Mouse (Mus musculus): ENCODE results near the gene Bach2.

Bach2 gene

DNA sequence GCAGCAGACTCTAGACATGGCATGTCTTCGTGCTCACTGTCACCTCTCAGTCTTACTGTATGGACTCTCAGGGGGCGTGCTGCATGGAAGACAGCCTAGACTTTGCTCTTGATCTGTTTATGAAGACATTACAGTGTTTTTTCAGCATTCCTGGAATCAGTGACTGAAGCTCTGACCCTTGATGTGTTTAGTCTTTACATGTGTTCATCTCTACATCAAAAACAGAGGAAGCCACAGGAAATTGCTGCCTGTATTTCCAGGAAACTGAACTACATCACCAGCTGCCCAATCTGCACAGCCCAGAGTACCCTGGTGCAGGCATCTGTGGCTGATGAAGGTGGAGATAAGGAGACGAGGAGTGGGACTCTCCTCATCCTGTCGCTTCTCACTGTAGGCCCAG is 52.8 kb downstream of the Bach2 start:
- DNase-seq (ENCODE audit: low read depth, low spot score) = no peak

DNA sequence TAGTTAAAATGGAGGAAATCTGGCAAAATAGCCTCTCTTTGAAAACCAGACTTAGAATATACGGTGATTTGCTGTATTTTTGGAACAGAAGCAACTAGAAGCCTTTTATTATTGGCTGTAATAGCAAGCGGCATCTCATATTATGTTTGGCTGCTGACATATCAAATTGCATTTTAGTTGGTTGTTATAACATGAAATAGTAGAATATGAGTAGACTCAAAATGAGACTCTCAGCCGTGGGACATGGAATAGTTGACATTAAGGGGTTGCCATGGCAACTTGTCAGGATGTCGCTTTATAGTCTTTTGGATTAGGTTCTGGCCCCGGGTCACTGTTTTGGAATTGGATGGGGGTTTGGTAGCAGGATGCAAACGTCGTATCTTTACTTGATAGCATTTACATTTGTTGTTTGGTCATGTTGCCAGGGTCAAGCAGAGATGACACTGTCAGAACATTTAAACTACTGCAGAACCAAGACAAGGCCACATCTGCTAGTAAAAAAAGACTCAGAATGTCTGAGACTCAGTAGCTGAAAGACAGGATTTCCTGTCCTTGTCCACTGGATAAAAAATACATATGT is 55.2 kb downstream of the Bach2 start:
- no peak for DNase-seq (ENCODE audit: low read depth, low spot score)

DNA sequence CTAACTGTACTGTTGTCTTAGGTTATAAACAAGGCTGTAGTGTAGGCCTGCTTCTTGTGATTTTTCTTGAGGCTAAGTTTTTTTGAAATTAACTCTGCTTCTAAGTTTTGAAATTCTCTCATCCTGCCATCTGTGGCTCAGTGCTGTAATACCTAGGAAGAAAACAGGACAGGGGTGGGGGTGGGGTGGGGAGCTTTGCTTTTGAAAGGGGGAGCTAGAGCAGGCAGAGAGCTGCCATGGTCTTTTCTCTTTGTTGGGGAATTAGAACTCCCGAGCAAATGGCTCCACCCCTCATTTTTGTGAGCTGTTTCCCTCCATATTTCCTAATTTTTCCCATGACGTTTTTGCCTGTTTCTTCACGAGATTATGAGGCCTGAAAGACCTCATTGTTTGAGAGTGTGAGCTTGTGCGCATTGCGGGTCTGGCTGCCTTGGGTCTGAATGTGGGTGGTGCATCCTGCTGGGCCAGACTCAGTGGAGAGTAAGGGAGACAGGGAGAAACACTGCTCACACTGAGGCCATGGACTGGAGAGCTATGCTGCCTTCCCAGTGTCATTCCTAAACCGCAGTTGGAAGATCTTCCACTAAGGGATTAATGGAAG is 58.6 kb downstream of the Bach2 start:
- no peak for DNase-seq (ENCODE audit: low read depth, low spot score)

DNA sequence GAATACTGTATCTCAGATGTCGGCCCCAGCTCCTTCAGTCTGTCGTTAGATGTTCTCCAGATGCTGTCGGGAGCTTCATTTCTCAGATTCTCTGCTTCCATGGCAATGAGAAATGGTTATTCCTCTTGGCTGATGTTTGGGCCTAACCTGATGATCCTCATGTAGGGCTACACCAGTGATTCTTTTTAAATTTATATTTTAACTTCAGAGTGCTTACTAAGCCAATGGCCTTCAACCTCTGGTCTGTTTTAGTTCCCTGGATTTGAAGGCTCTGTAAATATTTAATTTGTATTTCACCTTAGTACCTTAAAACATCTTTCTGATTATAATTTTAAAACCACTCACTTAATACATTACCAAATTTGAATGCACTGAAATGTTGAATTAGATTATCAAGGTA is 60.6 kb downstream of the Bach2 start:
- DNase-seq (ENCODE audit: low read depth, low spot score) = no peak

DNA sequence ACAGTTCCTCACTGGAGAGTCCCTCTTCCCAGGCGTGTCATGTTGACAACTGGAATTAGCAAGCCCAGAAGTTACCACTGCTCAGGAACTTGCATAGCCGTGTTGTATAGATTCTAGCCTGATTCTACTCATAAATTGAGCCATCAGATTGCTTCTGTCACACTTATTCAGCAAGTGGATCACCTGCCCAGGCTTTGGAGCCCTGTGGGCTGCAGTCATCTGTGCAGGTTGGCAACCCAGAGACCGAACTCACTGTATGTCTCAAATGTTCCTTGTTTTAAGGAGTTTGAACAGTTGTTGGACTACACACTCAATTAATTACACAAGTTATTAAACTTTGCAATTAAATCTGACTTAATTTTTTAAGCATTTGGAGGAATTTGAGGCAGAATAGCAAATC is 61.4 kb downstream of the Bach2 start:
- DNase-seq (ENCODE audit: low read depth, low spot score) = no peak

DNA sequence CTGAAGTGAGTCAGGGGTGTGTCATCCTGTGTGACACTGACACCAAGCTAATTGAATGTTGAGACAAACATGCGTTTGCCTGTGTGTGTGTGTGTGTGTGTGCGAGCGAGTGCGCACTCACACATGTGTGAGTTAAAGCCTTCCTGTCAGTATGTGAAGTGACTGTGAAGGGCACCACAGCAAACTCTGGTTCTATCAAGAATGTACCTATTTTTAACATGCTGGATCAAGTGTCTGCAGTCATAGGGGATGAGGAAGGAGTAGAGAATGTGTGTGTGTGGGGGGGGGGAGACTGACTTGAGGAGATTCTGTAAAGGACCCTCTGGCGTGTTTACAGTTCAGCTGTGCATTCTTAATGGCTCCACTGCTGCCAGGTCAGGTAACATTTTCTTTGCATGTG is 64.1 kb downstream of the Bach2 start:
- DNase-seq (ENCODE audit: low read depth, low spot score) = no peak

DNA sequence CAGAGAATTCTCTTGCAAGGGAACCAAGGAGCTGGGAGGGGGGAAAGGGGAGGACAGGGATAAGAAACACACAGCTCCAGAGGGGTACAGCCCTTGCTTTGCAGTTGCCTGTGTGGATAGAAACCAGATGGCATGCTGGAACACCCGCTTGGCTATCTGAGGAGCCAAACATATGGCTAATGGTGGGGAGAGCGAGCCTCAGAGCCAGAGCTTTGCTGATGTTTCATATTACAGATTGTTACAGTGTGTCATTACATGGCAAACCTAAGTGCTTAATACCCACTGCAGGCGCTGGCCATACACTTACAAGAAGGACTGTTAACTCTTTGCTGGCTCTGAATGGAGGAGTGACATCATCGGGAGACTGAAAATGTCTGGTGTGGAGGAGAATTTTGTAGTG is 64.5 kb downstream of the Bach2 start:
- no peak for DNase-seq (ENCODE audit: low read depth, low spot score)

DNA sequence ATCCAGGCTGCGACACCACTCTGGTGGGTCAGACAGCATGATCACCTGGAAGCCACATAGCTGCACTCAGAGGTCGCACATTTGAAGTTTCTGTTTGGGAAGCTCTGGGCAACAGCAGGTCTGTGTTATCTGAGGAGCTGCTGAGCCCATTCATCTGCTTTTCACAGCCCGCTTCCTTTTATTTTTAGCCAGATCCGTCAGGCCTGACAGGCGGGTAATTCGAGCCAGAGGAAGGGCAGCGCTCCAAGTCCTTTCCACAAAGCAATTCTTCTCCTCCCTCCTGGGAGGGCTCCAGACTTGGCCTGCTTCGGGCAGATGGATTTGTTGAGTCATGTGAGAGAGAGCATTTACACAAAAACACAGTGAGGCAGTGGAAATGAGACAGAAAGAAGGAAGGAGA is 65.1 kb downstream of the Bach2 start:
- DNase-seq (ENCODE audit: low read depth, low spot score) = peak; percentile 89

DNA sequence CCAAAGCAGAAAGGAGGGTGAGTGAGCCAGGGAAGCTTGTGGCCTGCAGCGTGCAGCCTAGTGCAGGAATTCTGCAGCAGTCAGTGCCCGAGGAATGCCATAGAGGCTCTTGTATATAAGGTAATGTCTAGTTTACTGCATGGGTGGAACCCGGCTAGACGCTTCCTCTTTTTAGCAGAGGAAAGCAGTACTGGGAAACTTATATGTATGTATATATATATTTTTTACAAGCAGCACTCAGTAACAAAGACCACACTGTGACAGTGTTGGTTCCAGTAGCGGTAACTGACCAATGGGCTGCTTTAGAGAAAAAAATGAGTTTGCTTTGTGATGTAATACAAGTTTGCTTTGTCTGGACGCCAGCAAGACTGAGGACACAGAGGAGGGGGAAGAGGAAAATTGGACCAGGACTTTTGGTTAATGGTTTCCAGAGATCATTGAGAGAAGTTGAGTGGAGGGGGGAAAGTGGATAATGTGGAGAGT is 65.7 kb downstream of the Bach2 start:
- DNase-seq (ENCODE audit: low read depth, low spot score) = no peak

DNA sequence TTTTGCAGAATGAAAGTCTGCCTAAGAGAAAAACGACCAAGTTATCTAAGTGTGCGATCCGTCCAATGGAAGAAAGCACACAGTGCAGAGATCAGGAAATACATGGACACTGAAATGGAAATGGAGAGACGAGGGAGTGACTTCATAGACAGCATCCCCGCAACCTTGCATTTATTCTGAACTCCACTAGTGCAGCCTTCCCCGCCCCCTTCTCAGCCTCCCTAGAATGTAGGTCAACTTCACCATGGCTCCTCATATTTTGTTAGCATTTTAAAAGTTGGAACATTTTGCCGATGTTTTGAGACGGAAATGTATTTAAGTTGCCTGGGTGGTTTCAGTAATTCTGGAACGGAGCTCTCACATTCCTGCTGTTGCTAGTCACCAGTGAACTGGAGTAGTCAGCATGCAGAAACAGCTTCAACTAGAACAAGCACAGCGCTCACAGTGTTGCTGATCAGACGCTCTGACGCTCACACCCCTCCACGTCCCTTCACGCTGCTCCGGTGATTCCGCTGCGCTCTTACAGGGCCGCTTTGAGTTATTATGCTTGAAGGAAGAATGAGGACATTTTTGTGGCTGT is 66.5 kb downstream of the Bach2 start:
- no peak for DNase-seq (ENCODE audit: low read depth, low spot score)

DNA sequence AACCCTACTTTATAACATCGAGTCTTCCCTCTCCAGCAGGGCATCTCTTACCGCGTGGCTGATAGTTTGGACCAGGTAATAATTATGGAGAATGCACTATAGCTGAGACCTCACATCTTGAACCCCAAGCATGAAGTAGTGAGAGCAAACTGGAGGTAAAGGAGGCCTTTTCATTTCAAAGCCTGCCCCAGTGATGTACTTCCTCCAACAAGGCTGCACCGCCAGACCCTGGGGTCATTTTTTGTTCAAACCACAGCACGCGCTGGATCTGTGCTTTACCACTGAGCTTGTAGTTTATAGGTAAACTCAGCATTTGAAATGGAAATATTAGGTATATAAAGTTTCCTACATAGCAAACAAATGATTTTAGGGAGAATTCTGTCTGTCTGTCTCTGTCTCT is 67.1 kb downstream of the Bach2 start:
- DNase-seq (ENCODE audit: low read depth, low spot score) = no peak

DNA sequence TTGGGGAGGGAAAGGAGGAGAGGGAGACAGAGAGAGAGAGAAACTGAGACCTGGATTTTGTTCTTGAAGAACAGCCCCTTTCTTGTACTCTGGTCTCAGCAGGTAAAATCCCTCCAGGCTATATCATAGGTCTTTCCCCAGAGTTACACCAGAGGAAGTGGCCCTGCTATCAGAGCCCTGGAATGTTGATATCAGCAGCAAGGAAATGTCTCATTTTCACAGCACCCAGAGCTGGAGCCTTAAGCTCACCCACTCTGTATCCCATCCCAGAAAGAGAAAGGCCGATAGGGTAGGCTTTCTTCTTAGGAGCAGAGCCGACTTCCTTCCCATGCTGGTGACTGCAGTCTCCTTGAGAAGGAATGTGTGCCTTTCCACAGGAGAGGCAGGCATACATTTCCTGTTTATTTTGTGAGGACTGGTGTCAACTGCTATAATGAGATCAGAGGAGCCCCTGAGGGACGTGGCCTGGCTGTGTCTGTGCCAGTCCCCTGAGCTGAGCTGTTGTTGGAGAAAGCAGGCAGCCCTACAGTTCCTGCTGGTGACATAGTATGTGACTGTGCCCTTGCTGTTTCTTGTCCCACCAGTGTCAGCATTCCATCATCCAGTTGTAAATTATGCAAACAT is 67.7 kb downstream of the Bach2 start:
- DNase-seq (ENCODE audit: low read depth, low spot score) = no peak

DNA sequence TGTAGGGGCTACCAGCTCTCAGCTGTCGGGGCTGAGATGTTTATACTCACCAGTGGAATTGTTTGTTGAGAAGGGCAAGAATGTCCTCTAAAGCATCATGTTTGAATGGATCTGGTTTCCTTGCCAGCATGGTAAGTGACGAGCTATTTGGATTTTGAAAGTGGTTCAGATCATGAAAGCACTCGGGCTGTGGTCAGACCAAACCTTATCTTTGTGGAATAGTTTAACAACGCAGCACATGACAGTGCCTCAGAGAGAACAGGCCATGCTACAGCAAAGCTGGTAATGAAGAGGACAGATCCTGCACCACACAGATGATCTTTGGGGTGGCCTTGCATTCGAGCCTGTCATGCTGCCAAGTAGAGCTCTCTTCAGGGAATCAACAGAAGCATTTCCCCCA is 68.6 kb downstream of the Bach2 start:
- no peak for DNase-seq (ENCODE audit: low read depth, low spot score)

DNA sequence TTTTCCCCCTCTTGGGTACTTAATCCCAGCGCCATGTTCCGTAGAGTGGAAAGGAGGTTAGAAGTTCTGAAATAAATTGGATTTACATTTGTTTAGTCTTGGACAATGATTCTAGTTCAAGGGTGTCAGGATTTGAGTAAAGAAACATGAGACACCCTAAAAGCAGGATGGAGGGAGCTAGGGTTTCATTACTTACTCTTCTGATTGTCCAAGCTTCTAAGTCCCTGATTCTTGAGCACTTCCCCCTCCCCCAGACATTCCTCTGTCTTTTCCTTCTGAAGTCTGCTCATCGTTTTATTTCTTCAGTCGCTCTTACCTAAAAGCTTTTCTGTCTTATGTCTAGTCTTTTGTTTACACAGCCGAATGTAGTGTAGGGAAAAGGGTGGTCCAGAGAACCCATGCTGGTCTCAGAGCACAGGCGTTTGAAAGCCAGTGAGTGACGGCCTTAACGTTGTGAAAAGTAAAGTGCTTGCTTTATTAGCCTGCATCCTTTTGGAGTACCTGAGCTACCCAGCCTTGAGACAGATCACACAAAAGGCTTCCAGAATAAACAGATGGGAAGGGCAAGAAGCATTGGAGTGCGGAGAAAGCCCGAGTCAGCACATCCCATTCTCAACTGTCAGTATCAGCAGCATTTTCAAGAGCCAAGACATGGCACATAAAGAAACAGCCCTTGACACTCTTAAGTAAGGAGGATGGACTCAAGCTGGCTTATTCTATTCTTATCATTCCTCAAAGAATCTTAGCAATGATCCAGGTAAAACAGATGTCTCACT is 73.8 kb downstream of the Bach2 start:
- DNase-seq (ENCODE audit: low read depth, low spot score) = no peak

DNA sequence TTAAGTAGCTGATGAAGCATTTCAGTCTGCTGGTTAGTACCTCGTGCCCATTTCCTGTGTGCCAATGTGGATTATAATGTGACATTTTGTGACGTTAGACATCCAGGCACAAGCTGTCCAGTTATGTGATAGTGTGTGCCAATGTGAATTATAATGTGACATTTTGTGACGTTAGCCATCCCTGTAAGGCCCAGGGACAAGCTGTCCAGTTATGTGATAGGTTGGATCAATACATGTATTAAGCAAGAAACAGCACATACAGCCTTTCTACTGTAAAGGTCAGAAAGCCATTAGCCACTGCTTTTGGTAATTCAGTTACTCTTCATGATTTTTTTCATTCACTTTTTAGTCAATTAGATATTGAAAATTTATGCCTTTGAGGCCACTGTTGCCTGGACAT is 76.3 kb downstream of the Bach2 start:
- DNase-seq (ENCODE audit: low read depth, low spot score) = no peak

DNA sequence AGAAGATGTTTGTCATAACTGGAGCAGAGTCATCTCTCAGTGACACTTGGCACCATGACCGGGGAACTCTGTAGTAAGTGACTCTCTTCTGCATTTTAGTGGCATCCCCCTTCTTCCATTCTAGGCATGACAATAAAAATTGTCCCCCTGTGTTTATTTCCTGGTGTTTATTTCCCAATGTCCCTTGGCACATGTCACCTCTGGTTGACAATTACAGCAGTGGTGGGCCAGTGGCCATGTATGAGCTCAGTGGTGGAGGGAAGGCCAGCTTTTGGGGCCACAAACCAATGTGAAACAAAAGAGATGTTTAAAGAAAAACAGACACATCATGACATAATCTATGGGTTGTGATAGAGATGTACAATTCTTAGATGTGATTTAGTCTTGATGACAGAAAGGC is 80.0 kb downstream of the Bach2 start:
- DNase-seq (ENCODE audit: low read depth, low spot score) = no peak

DNA sequence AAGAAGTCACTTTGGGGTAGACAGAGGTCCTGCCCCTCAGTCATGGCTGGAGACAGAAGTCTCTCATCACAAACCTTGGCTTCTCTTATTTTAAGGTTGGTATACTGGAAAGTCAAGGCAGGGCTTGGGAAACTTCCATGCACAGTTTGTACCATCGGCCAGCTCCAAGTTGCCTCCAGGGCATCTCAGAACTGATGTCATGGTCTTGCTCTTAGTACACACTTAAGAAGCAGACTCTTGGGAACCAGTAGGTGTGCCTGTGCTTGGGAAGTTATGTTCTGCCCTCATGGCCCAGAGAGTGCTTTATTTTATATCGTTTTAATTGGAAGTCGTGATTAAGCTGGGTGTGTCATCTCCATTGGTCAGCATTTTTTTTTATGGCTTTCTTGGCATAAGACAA is 80.7 kb downstream of the Bach2 start:
- no peak for DNase-seq (ENCODE audit: low read depth, low spot score)

DNA sequence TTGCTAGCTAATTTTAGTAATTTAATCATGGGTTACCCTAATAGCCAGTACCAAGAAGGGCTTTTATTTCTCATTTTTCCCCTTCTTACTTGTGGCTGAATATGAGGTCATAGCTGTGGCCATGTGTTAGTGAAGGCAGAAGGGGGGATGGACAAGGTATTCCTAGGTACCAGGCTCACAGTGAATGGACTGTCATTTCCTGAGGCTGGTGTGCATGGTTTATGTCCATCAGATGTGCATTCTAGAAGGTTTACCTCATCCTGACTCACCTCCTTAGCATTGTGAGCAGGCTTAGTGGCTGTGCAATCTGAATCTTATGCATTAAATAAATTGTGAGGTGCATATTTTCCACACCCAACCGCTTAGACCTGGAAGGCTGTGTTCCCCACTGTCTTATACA is 81.4 kb downstream of the Bach2 start:
- no peak for DNase-seq (ENCODE audit: low read depth, low spot score)

DNA sequence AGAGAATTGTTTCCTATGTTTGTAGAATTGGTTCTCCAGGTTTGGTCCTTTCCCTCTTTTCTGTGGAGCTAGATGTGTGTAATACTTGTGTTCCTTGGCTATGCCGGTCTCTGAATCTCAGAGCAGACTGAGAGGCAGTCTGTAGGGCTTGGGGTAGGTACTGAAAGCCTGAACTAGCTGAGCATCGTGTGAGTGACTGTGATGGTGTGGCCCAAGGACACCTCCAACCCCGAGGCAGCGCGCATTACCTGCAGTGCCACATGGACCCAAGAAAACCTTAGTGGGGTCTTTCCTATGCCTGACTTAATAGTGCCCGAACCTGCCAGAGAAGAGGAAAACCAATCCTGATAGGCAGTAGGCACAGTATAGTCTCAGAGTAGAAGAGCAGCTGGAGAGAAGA is 85.5 kb downstream of the Bach2 start:
- no peak for DNase-seq (ENCODE audit: low read depth, low spot score)

DNA sequence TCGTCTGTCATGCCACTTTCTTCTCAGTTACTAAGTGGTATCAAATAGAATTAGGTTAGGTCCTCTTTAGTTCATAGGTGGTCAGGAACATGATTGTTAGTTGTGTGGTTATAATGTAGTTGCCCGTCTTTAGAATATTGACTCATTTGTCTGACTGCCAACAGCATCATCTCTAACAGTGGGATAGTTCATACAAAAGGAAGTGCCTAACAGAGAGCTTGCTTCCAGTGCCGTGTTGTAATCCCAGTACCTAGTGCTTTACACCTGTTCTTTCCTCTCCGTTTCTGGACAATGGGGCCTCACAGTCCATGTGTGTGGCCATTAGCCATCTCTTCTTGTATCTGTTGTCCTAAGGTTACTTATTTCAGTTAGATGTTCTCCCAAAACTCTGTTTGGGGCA is 86.4 kb downstream of the Bach2 start:
- DNase-seq (ENCODE audit: low read depth, low spot score) = no peak

DNA sequence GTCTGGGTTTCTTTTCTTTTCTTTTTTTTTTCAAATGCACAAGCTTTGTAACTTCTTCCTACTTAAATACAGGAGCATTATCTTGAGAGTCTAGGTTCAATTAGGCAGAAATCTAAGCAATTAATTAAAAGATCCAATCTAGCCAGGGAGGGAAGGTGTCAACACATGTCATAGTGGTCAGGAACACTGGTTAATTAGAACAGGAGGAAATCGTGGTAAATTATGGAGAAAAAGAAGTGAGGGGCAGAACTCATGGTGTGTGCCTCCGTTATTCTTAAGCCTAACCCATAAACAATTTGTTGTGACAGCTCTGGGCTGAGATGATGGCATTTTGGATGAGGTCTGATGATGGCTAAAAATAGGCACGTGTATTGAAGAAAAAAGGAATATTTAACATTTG is 87.0 kb downstream of the Bach2 start:
- no peak for DNase-seq (ENCODE audit: low read depth, low spot score)

DNA sequence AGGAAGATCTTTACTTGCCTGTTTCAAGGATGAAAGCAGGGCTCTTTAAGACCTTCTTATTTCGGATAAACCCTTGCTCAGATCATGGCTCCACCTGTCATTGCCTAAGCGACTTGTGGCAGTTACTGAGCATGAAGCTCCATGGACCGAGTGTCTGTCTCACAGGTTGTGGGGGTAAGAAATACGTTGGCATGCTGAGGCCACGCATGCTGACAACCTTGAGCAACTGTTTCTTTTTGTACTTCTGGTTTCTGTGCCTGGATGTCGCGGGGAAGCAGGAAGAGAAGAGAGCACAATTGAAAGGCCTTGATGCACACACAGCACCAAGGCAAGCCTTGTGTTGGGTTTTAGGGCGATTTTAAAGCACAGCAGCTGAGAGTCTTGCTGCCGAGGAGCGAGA is 87.7 kb downstream of the Bach2 start:
- no peak for DNase-seq (ENCODE audit: low read depth, low spot score)

Data from brain, embryonic 18.5 days (tissue).